Mouse (Mus musculus) liver, adult 10 weeks (tissue): ENCODE data around the gene Daam1. TPM values are rescaled to one million over a fixed set of nuclear protein-coding genes. Genes with fewer than 3 reads are reported as not detected.

ENCODE experiments used
- polyA plus RNA-seq: library from polyadenylated mRNA; stranded (reverse); fragments of 350-450 nt; fragmentation: Illumina TruSeq; extraction: RNeasy Lipid Tissue Mini Kit (QIAGEN cat#74804); gene quantifications from one replicate; pipeline ENCODE4 v1.2.3, GENCODE M21; 2014; ENCODE audit warnings: low read depth, low replicate concordance

Daam1 gene
- 36.5 TPM for polyA plus RNA-seq

DNA sequence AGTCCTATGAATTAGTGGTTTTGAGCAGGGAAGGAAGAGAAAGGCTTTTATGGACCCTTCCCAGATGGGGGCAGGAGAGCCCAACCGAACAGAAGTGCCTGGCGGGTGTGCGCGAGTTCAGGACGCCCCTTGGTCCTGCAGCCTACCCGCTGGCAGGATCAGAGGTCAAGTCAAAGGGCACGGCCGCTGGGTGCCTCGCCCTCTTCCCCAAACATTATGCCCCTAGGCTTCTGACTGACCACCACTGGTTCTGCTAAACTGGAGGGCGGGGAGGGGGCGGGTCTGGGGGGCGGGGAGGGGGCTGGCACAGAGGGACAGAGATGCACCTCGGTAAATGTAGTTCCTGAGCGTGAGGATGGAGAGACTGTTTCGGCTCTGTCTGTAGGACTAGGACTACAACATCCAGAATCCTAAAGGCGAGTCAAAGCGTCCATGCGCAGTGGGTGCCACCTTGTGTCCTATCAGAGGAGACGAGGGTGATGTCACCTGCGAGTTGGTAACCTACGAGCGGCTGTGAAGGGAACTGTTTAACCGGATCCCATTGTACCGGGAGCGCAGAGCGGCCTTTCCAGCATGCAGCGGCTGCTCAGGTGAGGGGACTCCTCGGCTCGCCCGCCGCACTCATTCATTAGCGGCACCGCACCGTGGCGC lies at the start of gene Daam1:
TSS of gene Daam1 (plus strand) at position 472 of the 651 bp plus-strand sequence.

Other genes starting within 250 kb of the Daam1 start
- 1.5 TPM for gene Gpr135, start 240.0 kb downstream of the Daam1 start, polyA plus RNA-seq